10 mouse cellular contexts compared by ENCODE assay signal in genomic region chr2:26566221-26566620, GRCm38 (mm10). TPM values are rescaled to one million over a fixed set of nuclear protein-coding genes. Genes with fewer than 3 reads are reported as not detected.
A peak's percentile ranks its signal among the peaks of the same experiment; 100 is the strongest.
DNase-seq lines count a peak whose midpoint lies in the region; ATAC-seq and TF ChIP-seq lines count a peak whose summit lies in the region.
"Had no signal": no experiment of that assay in that cellular context is flagged by ENCODE, and none has a peak within 500 bp of the region (broad histone marks: within the 10 kb centered on the region; RNA-seq: fewer than 3 reads in every experiment).

No protein-coding gene starts in this region.

- no peak overlapping the region for H3K4me2 ChIP-seq in kidney, embryonic 14.5 days (replicated peaks; ENCODE audit: low read depth, low read length)
- no peak overlapping the region for H3K4me2 ChIP-seq in liver, postnatal 0 days (ENCODE audit: low read depth, low read length)
- H3K4me2 ChIP-seq in neural tube, embryonic 14.5 days (ENCODE audit: low read depth, low read length), result no peak overlapping the region
- H3K4me2 ChIP-seq: embryonic facial prominence, embryonic 12.5 days; liver, embryonic 15.5 days had no signal

- no peak overlapping the region for H3K9ac ChIP-seq in kidney, embryonic 14.5 days (ENCODE audit: low read depth, low read length)
- no peak overlapping the region for H3K9ac ChIP-seq in liver, postnatal 0 days (replicated peaks)
- H3K9ac ChIP-seq in neural tube, embryonic 14.5 days (replicated peaks; ENCODE audit: low read depth, low read length), result no peak overlapping the region
- H3K9ac ChIP-seq: embryonic facial prominence, embryonic 12.5 days; liver, embryonic 15.5 days had no signal

- no peaks in the 10 kb centered on the region for H3K9me3 ChIP-seq in kidney, embryonic 14.5 days (ENCODE audit: control insufficient read depth, low read length)
- H3K9me3 ChIP-seq in liver, postnatal 0 days (ENCODE audit: low read length), result no peaks in the 10 kb centered on the region
- no peaks in the 10 kb centered on the region for H3K9me3 ChIP-seq in neural tube, embryonic 14.5 days (ENCODE audit: control insufficient read depth, low read length)
- H3K9me3 ChIP-seq: embryonic facial prominence, embryonic 12.5 days; liver, embryonic 15.5 days had no signal

- intact Hi-C loops in heart, postnatal 10 days (cut with DNase I), result loop anchor here (5.0 to 10.0 kb wide), 2 partner anchors 241 to 264 kb away; no protein-coding TSS in a partner anchor

- 21% methylated on average over 4 of the region's 4 CpGs for WGBS in kidney, embryonic 14.5 days
- WGBS in liver, postnatal 0 days (ENCODE audit: insufficient replicate concordance), result 11% methylated on average over 4 of the region's 4 CpGs
- WGBS in neural tube, embryonic 14.5 days, result 21% methylated on average over 4 of the region's 4 CpGs

- H3K27ac ChIP-seq in kidney, embryonic 14.5 days (ENCODE audit: low read depth, low read length), result no peak overlapping the region
- H3K27ac ChIP-seq in liver, postnatal 0 days (ENCODE audit: low read depth), result no peak overlapping the region
- H3K27ac ChIP-seq in neural tube, embryonic 14.5 days (ENCODE audit: low read depth, low read length), result no peak overlapping the region
- H3K27ac ChIP-seq: embryonic facial prominence, embryonic 12.5 days; liver, embryonic 15.5 days had no signal

- TF ChIP-seq EP300 in liver, postnatal 0 days (IDR thresholded peaks at IDR 0.05; ENCODE audit: low read depth), result no peak

- no peak for ATAC-seq in kidney, embryonic 14.5 days (ENCODE audit: low FRiP score, low TSS enrichment)
- peak; percentile 67; the same call in 1 of the 2 replicates for ATAC-seq in liver, postnatal 0 days
- ATAC-seq in neural tube, embryonic 14.5 days (ENCODE audit: low read depth), result peak; percentile 70; the same call in 1 of the 2 replicates

- peak; percentile 88 for TF ChIP-seq CTCF in liver, postnatal 0 days (IDR thresholded peaks at IDR 0.05; ENCODE audit: low read depth)

- no peaks in the 10 kb centered on the region for H3K27me3 ChIP-seq in kidney, embryonic 14.5 days (ENCODE audit: control insufficient read depth, insufficient read depth, low read length)
- no peaks in the 10 kb centered on the region for H3K27me3 ChIP-seq in liver, postnatal 0 days (ENCODE audit: insufficient read depth, low read length)
- no peaks in the 10 kb centered on the region for H3K27me3 ChIP-seq in neural tube, embryonic 14.5 days (ENCODE audit: control insufficient read depth, insufficient read depth, low read length)
- H3K27me3 ChIP-seq: embryonic facial prominence, embryonic 12.5 days; liver, embryonic 15.5 days had no signal

- DNase-seq in kidney, adult 18-20 months, result peak; percentile 63
- peak; percentile 49 for DNase-seq in ES-CJ7 (ENCODE audit: low read depth, low spot score)
- peak; percentile 56 to 67 for DNase-seq in cerebellum, postnatal 10 days
- DNase-seq in heart, postnatal 10 days, result peak; percentile 75 to 76
- DNase-seq in liver, postnatal 0 days, result peak; percentile 75
- no peak for DNase-seq in ovary, adult 18-20 months (ENCODE audit: low spot score)

- H3K4me3 ChIP-seq in kidney, embryonic 14.5 days (ENCODE audit: low read length), result no peak overlapping the region
- no peak overlapping the region for H3K4me3 ChIP-seq in liver, postnatal 0 days (ENCODE audit: low read depth, low read length)
- H3K4me3 ChIP-seq in neural tube, embryonic 14.5 days (ENCODE audit: low read depth, low read length), result no peak overlapping the region
- H3K4me3 ChIP-seq: embryonic facial prominence, embryonic 12.5 days; liver, embryonic 15.5 days had no signal

- no peaks in the 10 kb centered on the region for H3K36me3 ChIP-seq in kidney, embryonic 14.5 days (ENCODE audit: control insufficient read depth, insufficient read depth, low read length)
- H3K36me3 ChIP-seq in liver, postnatal 0 days (replicated peaks; ENCODE audit: insufficient read depth, low read length), result no peaks in the 10 kb centered on the region
- H3K36me3 ChIP-seq in neural tube, embryonic 14.5 days (ENCODE audit: control insufficient read depth, insufficient read depth, low read length), result no peaks in the 10 kb centered on the region
- H3K36me3 ChIP-seq: embryonic facial prominence, embryonic 12.5 days; liver, embryonic 15.5 days had no signal

- H3K4me1 ChIP-seq in kidney, embryonic 14.5 days (ENCODE audit: control insufficient read depth, insufficient read depth, low read length), result peaks cover 3% of the 10 kb centered on the region; the same call in 1 of the 2 replicates
- H3K4me1 ChIP-seq in liver, postnatal 0 days (ENCODE audit: insufficient read depth), result peaks cover 12% of the 10 kb centered on the region; the same call in 1 of the 2 replicates
- no peaks in the 10 kb centered on the region for H3K4me1 ChIP-seq in neural tube, embryonic 14.5 days (ENCODE audit: control insufficient read depth, insufficient read depth, low read length)

RNA-seq across cellular contexts. Expression of gene Egfl7, which starts 13.6 kb away (rescaled TPM):
- polyA plus RNA-seq in kidney, embryonic 14.5 days (2014; fragmentation: Nextera tagmentation; extraction: Ambion mirVana), result 172 and 194 TPM in 2 replicates
- 100 to 1,000 TPM; 325 to 346 TPM for total RNA-seq in heart, postnatal 10 days (2021)
- 49.6 and 53.0 TPM in 2 replicates for polyA plus RNA-seq in liver, postnatal 0 days (2015; fragmentation: Nextera tagmentation; extraction: Ambion mirVana)
- polyA plus RNA-seq in neural tube, embryonic 14.5 days (2014; fragmentation: Nextera tagmentation; extraction: Ambion mirVana), result 37.4 and 64.3 TPM in 2 replicates

RNA-seq across cellular contexts. Expression of gene Gm20532, which starts 20.2 kb away (rescaled TPM):
- polyA plus RNA-seq in kidney, embryonic 14.5 days (2014; fragmentation: Nextera tagmentation; extraction: Ambion mirVana), result not detected in 2 replicates
- under 1 TPM in 1 of 2 experiments, not detected in 1; 0.36 TPM for total RNA-seq in heart, postnatal 10 days (2021)
- not detected in 2 replicates for polyA plus RNA-seq in liver, postnatal 0 days (2015; fragmentation: Nextera tagmentation; extraction: Ambion mirVana)
- not detected in 2 replicates for polyA plus RNA-seq in neural tube, embryonic 14.5 days (2014; fragmentation: Nextera tagmentation; extraction: Ambion mirVana)
- polyA plus RNA-seq: embryonic facial prominence, embryonic 12.5 days; liver, embryonic 15.5 days had no signal

RNA-seq across cellular contexts. Expression of gene Agpat2, which starts 38.0 kb away (rescaled TPM):
- 30.0 and 41.4 TPM in 2 replicates for polyA plus RNA-seq in kidney, embryonic 14.5 days (2014; fragmentation: Nextera tagmentation; extraction: Ambion mirVana)
- 10 to 100 TPM; 53.3 to 78.7 TPM for total RNA-seq in heart, postnatal 10 days (2021)
- polyA plus RNA-seq in liver, postnatal 0 days (2015; fragmentation: Nextera tagmentation; extraction: Ambion mirVana), result 215 and 221 TPM in 2 replicates
- 2.7 and 4.1 TPM in 2 replicates for polyA plus RNA-seq in neural tube, embryonic 14.5 days (2014; fragmentation: Nextera tagmentation; extraction: Ambion mirVana)

RNA-seq across cellular contexts. Expression of gene Notch1, which starts 49.8 kb away (rescaled TPM):
- polyA plus RNA-seq in kidney, embryonic 14.5 days (2014; fragmentation: Nextera tagmentation; extraction: Ambion mirVana), result 33.4 and 45.1 TPM in 2 replicates
- total RNA-seq in heart, postnatal 10 days (2021), result 10 to 100 TPM; 54.0 to 54.3 TPM
- polyA plus RNA-seq in liver, postnatal 0 days (2015; fragmentation: Nextera tagmentation; extraction: Ambion mirVana), result 2.0 and 2.1 TPM in 2 replicates
- 20.8 and 26.6 TPM in 2 replicates for polyA plus RNA-seq in neural tube, embryonic 14.5 days (2014; fragmentation: Nextera tagmentation; extraction: Ambion mirVana)
